ENCODE assay signal across 8 mouse cellular contexts in genomic region chr17:43326726-43327700, GRCm38 (mm10). TPM values are rescaled to one million over a fixed set of nuclear protein-coding genes. Genes with fewer than 3 reads are reported as not detected.
A peak's percentile ranks its signal among the peaks of the same experiment; 100 is the strongest.
DNase-seq lines count a peak whose midpoint lies in the region; ATAC-seq lines count a peak whose summit lies in the region.

No protein-coding gene starts in this region.

- H3K9me3 ChIP-seq in forebrain, embryonic 11.5 days (ENCODE audit: control insufficient read depth, low read length), result no peaks in the 10 kb centered on the region; the same call in 1 of the 2 replicates

- WGBS in forebrain, embryonic 11.5 days, result 4% methylated on average over 29 of the region's 29 CpGs

- no peaks in the 10 kb centered on the region for H3K27me3 ChIP-seq in forebrain, embryonic 11.5 days (ENCODE audit: control insufficient read depth, insufficient read depth, low read length)

- intact Hi-C loops in heart, postnatal 36 days (cut with DNase I), result loop anchor here (1.0 to 10.0 kb wide), 4 partner anchors 35 to 278 kb away; partner anchors contain the start of gene Adgrf5

- peak overlapping the region; percentile 29 for H3K4me3 ChIP-seq in forebrain, embryonic 11.5 days (ENCODE audit: low read depth, low read length)

- peak; percentile 73 to 76 for DNase-seq in cerebellum, postnatal 10 days
- DNase-seq in cerebellum, adult 11 months, result no peak
- DNase-seq in adrenal gland, postnatal 14 days, result peak; percentile 54
- DNase-seq in forebrain, embryonic 11.5 days (ENCODE audit: low spot score), result peak; percentile 89
- DNase-seq in heart, postnatal 36 days, result peak; percentile 53 to 56
- DNase-seq in kidney, postnatal 4 days, result peak; percentile 71 to 83
- DNase-seq in lung, postnatal 36 days, result peak; percentile 84
- DNase-seq in right cerebral cortex, postnatal 4 days, result peak; percentile 33

- peak overlapping the region; percentile 41; the same call in 1 of the 2 replicates for H3K27ac ChIP-seq in forebrain, embryonic 11.5 days (ENCODE audit: low read depth, low read length)

- H3K4me1 ChIP-seq in forebrain, embryonic 11.5 days (replicated peaks; ENCODE audit: control insufficient read depth, insufficient read depth, low read length), result no peaks in the 10 kb centered on the region; the same call in 1 of the 2 replicates

- H3K9ac ChIP-seq in forebrain, embryonic 11.5 days (ENCODE audit: low read length), result peak overlapping the region; percentile 57

- H3K4me2 ChIP-seq in forebrain, embryonic 11.5 days (ENCODE audit: low read depth, low read length, severe bottlenecking), result peak overlapping the region; percentile 52

- peak; percentile 92 for ATAC-seq in forebrain, embryonic 11.5 days (replicated peaks; ENCODE audit: low FRiP score)

- no peaks in the 10 kb centered on the region for H3K36me3 ChIP-seq in forebrain, embryonic 11.5 days (ENCODE audit: control insufficient read depth, insufficient read depth, low read length)

RNA-seq across cellular contexts. Expression of gene Adgrf5, which starts 33.2 kb away (rescaled TPM):
- 151 and 182 TPM in 2 replicates for total RNA-seq in adrenal gland, postnatal 14 days (2021)
- 7.1 and 7.6 TPM in 2 replicates for polyA plus RNA-seq in forebrain, embryonic 11.5 days (2014; fragmentation: Nextera tagmentation; extraction: Ambion mirVana)
- 100 to 1,000 TPM; 209 to 282 TPM for total RNA-seq in heart, postnatal 36 days (2021)

RNA-seq across cellular contexts. Expression of gene Adgrf1, which starts 56.9 kb away (rescaled TPM):
- 0.11 and 0.82 TPM in 2 replicates for total RNA-seq in adrenal gland, postnatal 14 days (2021)
- polyA plus RNA-seq in forebrain, embryonic 11.5 days (2014; fragmentation: Nextera tagmentation; extraction: Ambion mirVana), result not detected in 2 replicates
- not detected for total RNA-seq in heart, postnatal 36 days (2021)
